Mouse (Mus musculus) liver, embryonic 12.5 days (tissue): ENCODE data around the gene Gm3776. TPM values are rescaled to one million over a fixed set of nuclear protein-coding genes. Genes with fewer than 3 reads are reported as not detected.
"Not testable (repeated sequence)": the region's sequence is repeated elsewhere in the genome, so short reads cannot be mapped to it uniquely, and the experiment has no call there.

Experiments used
- ATAC-seq: fragments of 200-750 bp; cut with Nextera tagmentation; 2 replicates; pipeline ENCODE4 v1.8.0; 2017; ENCODE audit warnings: moderate number of reproducible peaks, mild to moderate bottlenecking, moderate library complexity
- H3K27ac ChIP-seq: fragments of 300-500 bp; sonication (generic); 2 replicates; pipeline ENCODE4 v1.5.1; 2016; ENCODE audit warnings: mild to moderate bottlenecking
- H3K27me3 ChIP-seq: fragments of 300-500 bp; sonication (generic); replicated peaks from 2 replicates; pipeline ENCODE4 v1.6.1; 2016; ENCODE audit warnings: mild to moderate bottlenecking, moderate library complexity
- H3K36me3 ChIP-seq: fragments of 300-500 bp; sonication (generic); 2 replicates; pipeline ENCODE4 v1.6.1; 2016; ENCODE audit warnings: mild to moderate bottlenecking, moderate library complexity
- H3K4me1 ChIP-seq: fragments of 300-500 bp; sonication (generic); 2 replicates; pipeline ENCODE4 v1.6.1; 2016
- H3K4me2 ChIP-seq: fragments of 300-500 bp; sonication (generic); 2 replicates; pipeline ENCODE4 v1.6.1; 2016; ENCODE audit warnings: mild to moderate bottlenecking, moderate library complexity
- H3K4me3 ChIP-seq: fragments of 300-500 bp; sonication (generic); 2 replicates; pipeline ENCODE4 v1.5.1; 2016; ENCODE audit warnings: mild to moderate bottlenecking, moderate library complexity
- H3K9ac ChIP-seq: fragments of 300-500 bp; sonication (generic); 2 replicates; pipeline ENCODE4 v1.6.1; 2016; ENCODE audit warnings: mild to moderate bottlenecking, moderate library complexity
- H3K9me3 ChIP-seq: fragments of 300-500 bp; sonication (generic); replicated peaks from 2 replicates; pipeline ENCODE4 v1.6.1; 2016; ENCODE audit warnings: mild to moderate bottlenecking, moderate library complexity
- WGBS: fragments of 180-500 bp; shearing (Covaris S2); methylation state at CpG from one replicate; pipeline ENCODE4 v1.1.7; 2016; ENCODE audit not compliant: insufficient replicate concordance; 5-methylcytosine and 5-hydroxymethylcytosine counted together
- polyA plus RNA-seq: library from polyadenylated mRNA; unstranded; fragments of >200 nt; fragmentation: Nextera tagmentation; extraction: Ambion mirVana; gene quantifications from 2 replicates; pipeline ENCODE4 v1.2.1, GENCODE M21; 2016

Gene Gm3776
- polyA plus RNA-seq, 1 experiment from 2014 or later = not detected

DNA sequence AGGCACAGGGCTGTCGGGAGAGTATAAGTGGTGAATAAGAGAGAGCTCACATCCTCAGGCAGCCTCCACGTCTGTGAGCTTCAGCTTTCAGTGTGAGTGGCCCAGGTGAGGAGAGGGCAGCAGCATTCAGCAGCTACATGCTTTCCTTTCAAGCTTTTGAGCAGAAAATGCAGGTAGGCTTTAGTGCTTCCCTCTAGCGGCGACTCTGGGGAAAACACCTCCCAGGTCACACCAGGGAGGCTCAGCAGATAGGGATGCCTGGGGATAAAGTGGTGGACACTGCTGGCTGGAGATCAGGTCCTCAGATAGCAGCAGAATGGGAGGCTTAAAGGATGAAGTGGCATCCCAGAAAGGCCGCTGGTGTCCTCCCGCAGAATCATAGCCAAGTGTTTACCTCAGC, 39.2 kb downstream of the Gm3776 start:
- H3K27ac ChIP-seq, ATAC-seq, H3K9ac ChIP-seq, H3K36me3 ChIP-seq, H3K27me3 ChIP-seq, H3K4me3 ChIP-seq, H3K9me3 ChIP-seq, H3K4me2 ChIP-seq, H3K4me1 ChIP-seq: not testable (repeated sequence)
- WGBS = 14% methylated on average over 6 of the region's 6 CpGs

DNA sequence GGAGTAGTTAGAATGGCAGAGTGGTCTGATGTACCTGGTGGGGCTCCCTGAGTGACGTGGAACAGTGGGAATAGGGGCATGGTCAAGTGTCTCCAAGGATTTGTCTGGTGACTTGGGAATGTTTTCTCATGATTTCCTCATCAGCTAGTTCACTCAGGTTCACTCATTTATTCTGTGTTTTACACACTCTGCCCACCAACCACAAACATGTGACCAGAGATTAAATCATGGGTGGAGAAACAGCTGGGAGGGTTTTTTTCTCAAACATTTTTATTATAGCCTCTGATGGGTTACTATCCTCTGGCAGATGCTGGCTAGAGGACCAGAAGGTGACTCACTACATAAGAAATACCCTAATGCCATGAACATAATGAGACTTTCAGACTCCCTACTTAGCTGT, 41.3 kb downstream of the Gm3776 start:
- Histone ChIP-seq H3K36me3 (no peaks in the 10 kb centered on the region), H3K9me3 (no peaks in the 10 kb centered on the region), H3K27me3 (no peaks in the 10 kb centered on the region), H3K27ac (no peak overlapping the region), H3K4me3 (no peak overlapping the region), H3K4me2 (no peak overlapping the region), H3K4me1 (no peaks in the 10 kb centered on the region), H3K9ac (no peak overlapping the region)
- ATAC-seq = no peak
- WGBS = 63% methylated on average over 1 of the region's 1 CpGs

DNA sequence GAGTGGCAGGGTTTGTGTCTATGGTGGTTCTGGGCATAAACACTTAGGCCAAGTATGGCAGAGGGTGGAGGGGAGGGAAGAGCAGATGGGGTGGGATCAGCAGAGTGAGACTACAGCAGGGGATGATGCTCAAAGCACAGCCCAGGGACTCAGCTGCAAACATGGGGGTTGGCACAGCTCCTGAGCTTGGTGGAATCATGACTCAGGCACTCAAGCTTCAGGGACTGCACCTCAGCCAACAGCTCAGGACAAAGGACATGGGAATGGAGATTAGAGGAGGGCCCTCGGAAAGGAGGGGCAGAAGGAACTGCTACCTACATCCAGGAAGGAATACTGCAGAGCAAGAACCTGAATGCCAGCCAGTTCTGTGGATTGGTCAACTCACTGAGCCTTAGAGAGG, 42.2 kb downstream of the Gm3776 start:
- not testable (repeated sequence) for H3K9ac ChIP-seq, H3K4me3 ChIP-seq, H3K27me3 ChIP-seq

DNA sequence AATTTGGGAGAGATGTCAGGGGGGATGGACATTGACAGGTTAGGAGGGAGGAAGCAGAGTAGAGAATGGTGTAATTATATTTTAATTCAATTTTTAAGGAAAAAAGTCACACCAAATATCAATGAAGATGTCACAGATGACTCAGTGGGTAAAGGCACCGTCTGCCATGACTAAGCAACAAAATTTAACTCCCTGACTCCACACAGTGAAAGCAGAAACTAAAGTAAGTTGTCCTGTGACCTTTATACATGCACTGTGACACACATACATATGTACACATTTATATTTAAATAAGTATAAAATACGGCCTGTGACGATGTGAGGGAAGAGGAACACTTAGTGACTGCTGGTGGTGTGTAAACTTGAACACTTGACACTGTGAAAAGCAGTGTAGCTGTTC, 51.2 kb downstream of the Gm3776 start:
- not testable (repeated sequence) for H3K4me2 ChIP-seq, ATAC-seq, H3K9ac ChIP-seq, H3K36me3 ChIP-seq, H3K27me3 ChIP-seq, H3K4me3 ChIP-seq, H3K9me3 ChIP-seq, H3K27ac ChIP-seq, H3K4me1 ChIP-seq
- 68% methylated on average over 3 of the region's 3 CpGs for WGBS

More for the DNA sequence above, 42.2 kb downstream of the Gm3776 start:
- not testable (repeated sequence) for ATAC-seq, H3K27ac ChIP-seq, H3K4me2 ChIP-seq, H3K9me3 ChIP-seq, H3K36me3 ChIP-seq, H3K4me1 ChIP-seq
- 53% methylated on average over 1 of the region's 1 CpGs for WGBS

DNA sequence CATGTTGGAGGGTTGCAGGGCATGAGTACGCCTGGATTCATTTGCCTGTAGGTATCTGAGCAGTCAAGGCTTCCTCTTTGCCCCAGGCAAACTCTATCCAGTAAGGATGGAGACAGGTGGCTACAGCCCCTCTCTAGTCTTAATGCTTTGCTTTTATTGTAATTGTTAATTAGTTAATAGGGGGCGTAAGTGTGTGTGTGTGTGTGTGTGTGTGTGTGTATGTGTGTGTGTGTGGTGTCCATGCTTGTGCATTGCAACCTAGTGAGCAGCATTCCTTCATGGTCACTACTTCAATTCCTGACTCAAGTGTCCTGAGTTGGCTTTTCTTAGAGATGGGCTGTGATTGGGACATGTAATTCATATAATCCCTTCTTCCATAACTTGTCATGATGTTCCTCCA, 57.8 kb downstream of the Gm3776 start, which contains the start of gene Omt2a:
Gene Omt2a, minus strand, starts transcription at position 101 of the 400 bp plus-strand sequence.
- Histone ChIP-seq H3K9ac (no peak within 1 kb of the TSS), H3K4me1 (no peaks in the 10 kb centered on the region), H3K9me3 (no peaks in the 10 kb centered on the region), H3K27ac (no peak within 1 kb of the TSS), H3K36me3 (no peaks in the 10 kb centered on the region), H3K4me2 (no peak within 1 kb of the TSS), H3K4me3 (no peak within 1 kb of the TSS), H3K27me3 (no peaks in the 10 kb centered on the region)
- WGBS = 28% methylated on average over 2 of the region's 2 CpGs
- ATAC-seq = no peak

Other genes starting within 250 kb of the Gm3776 start
- not detected in 2 replicates for gene Gcm1, start 205.2 kb upstream of the Gm3776 start, polyA plus RNA-seq
- 74.8 and 75.0 TPM in 2 replicates for gene Fbxo9, start 148.1 kb upstream of the Gm3776 start, polyA plus RNA-seq
- 7.0 and 7.4 TPM in 2 replicates for gene Ick, start 147.9 kb upstream of the Gm3776 start, polyA plus RNA-seq
- gene Gsta4, start 74.4 kb upstream of the Gm3776 start, polyA plus RNA-seq = 20.0 and 22.1 TPM in 2 replicates
- not detected in 2 replicates for gene Gsta1, start 26.5 kb upstream of the Gm3776 start, polyA plus RNA-seq
- not detected in 2 replicates for gene Gm10639, start 32.8 kb downstream of the Gm3776 start, polyA plus RNA-seq
- not detected in 2 replicates for gene Omt2a, start 57.7 kb downstream of the Gm3776 start, polyA plus RNA-seq
- not detected in 2 replicates for gene Omt2b, start 70.5 kb downstream of the Gm3776 start, polyA plus RNA-seq
- 0.18 TPM in 1 of 2 replicates, not detected in the other for gene Gsta2, start 98.7 kb downstream of the Gm3776 start, polyA plus RNA-seq
- not detected in 2 replicates for gene Dppa5a, start 111.0 kb downstream of the Gm3776 start, polyA plus RNA-seq
- 0.13 TPM in 1 of 2 replicates, not detected in the other for gene Ooep, start 121.6 kb downstream of the Gm3776 start, polyA plus RNA-seq
- not detected in 2 replicates for gene Ddx43, start 138.6 kb downstream of the Gm3776 start, polyA plus RNA-seq
- gene Cgas, start 186.1 kb downstream of the Gm3776 start, polyA plus RNA-seq = 1.4 and 1.5 TPM in 2 replicates
- gene Mto1, start 191.1 kb downstream of the Gm3776 start, polyA plus RNA-seq = 29.3 and 33.3 TPM in 2 replicates
- gene Gm17324, start 191.7 kb downstream of the Gm3776 start, polyA plus RNA-seq = 1.0 and 1.1 TPM in 2 replicates
- 2,705 and 2,706 TPM in 2 replicates for gene Eef1a1, start 232.0 kb downstream of the Gm3776 start, polyA plus RNA-seq